Mouse (Mus musculus): ENCODE measurements around the gene Rab8b.

- TF ChIP-seq EP300 (IDR thresholded peaks at IDR 0.05; ENCODE audit: low read depth), result no peak
- no peak for TF ChIP-seq CTCF (IDR thresholded peaks at IDR 0.05; ENCODE audit: low read depth)
Observed at GRCm38 (mm10) chr9:66895035-66895779, 24.3 kb downstream of the Rab8b start.

Measured in heart, postnatal 0 days (tissue).